Mouse (Mus musculus) CH12.LX (cell line): ENCODE results near the gene Cnot6. TPM values are rescaled to one million over a fixed set of nuclear protein-coding genes. Genes with fewer than 3 reads are reported as not detected.

Experiments
- DNase-seq: peaks from one replicate; pipeline ENCODE4 v3.0.0-alpha.2; 2013; ENCODE audit errors: extremely low read depth
- H3K27ac ChIP-seq: 2 replicates; pipeline ENCODE4 v1.5.1; 2012; ENCODE audit warnings: low read depth, mild to moderate bottlenecking, control low read depth, moderate library complexity; ENCODE audit not compliant: insufficient read depth
- H3K27me3 ChIP-seq: replicated peaks from 2 replicates; pipeline ENCODE3; 2012; ENCODE audit warnings: inconsistent platforms
- H3K36me3 ChIP-seq, 2 experiments: replicated peaks in 1 of 2; 2 replicates each; pipeline versions ENCODE3 to v1.6.1; 2012; ENCODE audit warnings: inconsistent platforms in 1 of 2, low read length in 1 of 2, mild to moderate bottlenecking in 1 of 2, mixed read lengths in 1 of 2, moderate library complexity in 1 of 2; ENCODE audit not compliant: control insufficient read depth in 1 of 2, insufficient read depth in 1 of 2
- H3K4me1 ChIP-seq, 2 experiments: 2 replicates each; pipeline ENCODE4 v1.6.1; 2012; ENCODE audit warnings: inconsistent platforms in 1 of 2, moderate library complexity in 1 of 2; ENCODE audit not compliant: insufficient read depth in 2 of 2, control insufficient read depth in 1 of 2
- H3K4me2 ChIP-seq: 2 replicates; pipeline ENCODE4 v1.6.1; 2012; ENCODE audit warnings: low read depth, mild to moderate bottlenecking, control low read depth; ENCODE audit not compliant: poor library complexity, insufficient read depth, severe bottlenecking
- H3K4me3 ChIP-seq, 3 experiments: fragments of 150-350 bp in 1 of 3; sonication (generic) in 1 of 3; replicated peaks in 1 of 3; 2 replicates each; pipeline versions ENCODE3 to v1.5.1; 2011 to 2012; ENCODE audit warnings: low read depth in 2 of 3, low read length in 2 of 3, mild to moderate bottlenecking in 2 of 3, moderate library complexity in 2 of 3, control low read depth in 1 of 3, improper control_type of control experiment in 1 of 3, inconsistent platforms in 1 of 3, mixed read lengths in 1 of 3; ENCODE audit not compliant: poor library complexity in 1 of 3
- H3K79me2 ChIP-seq: replicated peaks from 2 replicates; pipeline ENCODE4 v1.6.1; 2012; ENCODE audit warnings: mild to moderate bottlenecking, moderate library complexity; ENCODE audit not compliant: control insufficient read depth, poor library complexity, insufficient read depth, severe bottlenecking; ENCODE audit errors: extremely low read depth
- H3K9ac ChIP-seq: 2 replicates; pipeline ENCODE4 v1.6.1; 2012; ENCODE audit warnings: low read depth, mild to moderate bottlenecking, control low read depth, moderate library complexity; ENCODE audit not compliant: insufficient read depth
- H3K9me3 ChIP-seq: replicated peaks from 2 replicates; pipeline ENCODE3; 2012; ENCODE audit warnings: low read length, inconsistent platforms, mixed read lengths
- CHD1 ChIP-seq: IDR thresholded peaks from 2 replicates; pipeline ENCODE4 v1.6.1; 2012; ENCODE audit warnings: low read depth, low read length, improper control_type of control experiment, inconsistent platforms
- CTCF ChIP-seq, 2 experiments: IDR thresholded peaks in 1 of 2; conservative IDR thresholded peaks in 1 of 2; 2 replicates each; pipeline ENCODE4 v1.5.1; 2011 to 2012; ENCODE audit warnings: low read depth in 2 of 2, low read length in 2 of 2, improper control_type of control experiment in 1 of 2, inconsistent platforms in 1 of 2, mild to moderate bottlenecking in 1 of 2, moderate library complexity in 1 of 2
- E2F4 ChIP-seq: IDR thresholded peaks from 2 replicates; pipeline ENCODE4 v1.6.1; 2011; ENCODE audit warnings: low read depth, low read length, improper control_type of control experiment; ENCODE audit not compliant: insufficient replicate concordance
- ELF1 ChIP-seq: IDR thresholded peaks from 2 replicates; pipeline ENCODE4 v1.6.1; 2014; ENCODE audit warnings: low read depth, mild to moderate bottlenecking, inconsistent platforms, low read length, improper control_type of control experiment
- JUN ChIP-seq: IDR thresholded peaks from 2 replicates; pipeline ENCODE4 v1.6.1; 2011; ENCODE audit warnings: low read depth, mild to moderate bottlenecking, low read length, improper control_type of control experiment, moderate library complexity; ENCODE audit not compliant: insufficient read depth
- KAT2A ChIP-seq: IDR thresholded peaks from 2 replicates; pipeline ENCODE4 v1.6.1; 2012; ENCODE audit warnings: low read length, improper control_type of control experiment, inconsistent platforms; ENCODE audit not compliant: insufficient replicate concordance
- POLR2AphosphoS2 ChIP-seq: IDR thresholded peaks from 2 replicates; pipeline ENCODE4 v1.6.1; 2011; ENCODE audit warnings: low read depth, low read length, improper control_type of control experiment
- RCOR1 ChIP-seq: conservative IDR thresholded peaks from 2 replicates; pipeline ENCODE4 v1.6.1; 2012; ENCODE audit warnings: low read depth, mild to moderate bottlenecking, inconsistent platforms, low read length, improper control_type of control experiment
- SMC3 ChIP-seq: IDR thresholded peaks from 2 replicates; pipeline ENCODE4 v1.6.1; 2011; ENCODE audit warnings: low read depth, low read length, improper control_type of control experiment
- TCF12 ChIP-seq: IDR thresholded peaks from 2 replicates; pipeline ENCODE4 v1.6.1; 2014; ENCODE audit warnings: low read depth, mild to moderate bottlenecking, inconsistent platforms, low read length, improper control_type of control experiment
- UBTF ChIP-seq: IDR thresholded peaks from 2 replicates; pipeline ENCODE4 v1.6.1; 2012; ENCODE audit warnings: low read depth, mild to moderate bottlenecking, inconsistent platforms, low read length, improper control_type of control experiment, moderate library complexity
- ZC3H11A ChIP-seq: IDR thresholded peaks from 2 replicates; pipeline ENCODE4 v1.6.1; 2012; ENCODE audit warnings: low read depth, mild to moderate bottlenecking, inconsistent platforms, low read length, improper control_type of control experiment
- ZMIZ1 ChIP-seq: IDR thresholded peaks from 2 replicates; pipeline ENCODE4 v1.6.1; 2012; ENCODE audit warnings: low read depth, mild to moderate bottlenecking, inconsistent platforms, low read length, improper control_type of control experiment
- ZNF384 ChIP-seq: IDR thresholded peaks from 2 replicates; pipeline ENCODE4 v1.6.1; 2012; ENCODE audit warnings: low read depth, low read length, improper control_type of control experiment, inconsistent platforms
- dilution Hi-C: fragments of 300-500 bp; cut with MboI; formaldehyde crosslinking; loops from 2 replicates; pipeline ENCODE4 v1.14.3; 2020; ENCODE audit warnings: low sequenced_read_pairs; ENCODE audit not compliant: extremely low pct_unique_long_range_greater_than_20kb, extremely low pct_ligation_motif_present
- in situ Hi-C: fragments of 300-500 bp; cut with MboI; formaldehyde crosslinking; loops from 3 replicates; pipeline ENCODE4 v1.14.3; 2019; ENCODE audit warnings: low sequenced_read_pairs, low pct_ligation_motif_present, low pct_unique_long_range_greater_than_20kb, mixed read lengths
- polyA plus RNA-seq: library from polyadenylated mRNA; unstranded; fragments of >175 nt; gene quantifications from 2 replicates; pipeline ENCODE4 v1.2.1, GENCODE M21; 2012; ENCODE audit warnings: low read depth; ENCODE audit not compliant: insufficient read length
- total RNA-seq, 2 experiments: library from RNA; depleted of rRNA; stranded (reverse); fragments of 300-350 nt in 1 of 2; fragments of >200 nt in 1 of 2; gene quantifications; 2 replicates each; pipeline ENCODE4 v1.2.3; 2012 to 2014

Gene Cnot6
- total and polyA plus RNA-seq, 3 experiments: 32.4 to 90.8 (median 85.0) TPM

DNA sequence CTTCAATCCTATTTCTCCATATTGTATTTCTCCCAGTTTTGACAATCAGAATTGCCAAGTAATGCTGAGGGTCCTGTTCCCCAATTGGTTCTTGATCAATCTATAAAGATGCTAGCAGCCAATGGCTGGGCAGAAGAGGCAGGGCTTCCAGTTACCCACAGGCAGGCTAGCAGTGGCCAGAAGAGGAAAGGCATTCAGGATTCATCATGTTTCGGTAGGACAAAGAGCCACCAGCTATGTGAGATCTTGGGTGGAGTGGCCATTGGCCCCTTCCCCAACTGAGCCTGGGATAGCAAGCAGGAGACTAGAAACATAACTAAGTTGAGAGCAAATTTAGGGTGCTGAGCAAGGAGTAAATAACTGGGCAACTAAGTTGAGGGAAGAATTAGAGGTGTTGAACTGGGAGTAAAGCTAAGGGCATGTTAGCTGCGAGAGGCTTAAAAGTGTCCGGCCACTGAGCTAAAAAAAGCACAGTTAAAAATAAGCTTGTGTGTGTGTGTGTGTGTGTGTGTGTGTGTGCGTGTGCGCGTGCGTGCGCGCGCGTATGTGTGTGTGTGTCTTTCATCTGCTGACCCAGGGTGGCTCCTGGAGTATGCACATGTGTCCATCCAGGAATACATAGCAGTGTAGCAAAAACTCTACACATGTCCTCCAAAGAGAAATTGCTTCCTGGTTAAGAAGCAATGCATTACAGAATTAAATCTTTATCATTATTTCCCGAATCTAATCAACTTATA lies 28.1 kb downstream of the Cnot6 start:
- H3K4me3 ChIP-seq: no peak overlapping the region
- H3K79me2 ChIP-seq: peaks cover 22% of the 10 kb centered on the region; the same call in 1 of the 2 replicates
- H3K36me3 ChIP-seq: peaks cover 61 to 92% of the 10 kb centered on the region in 2 experiments
- no peak for TF ChIP-seq JUN
- no peak for TF ChIP-seq TCF12
- no peak for TF ChIP-seq SMC3
- no peak for TF ChIP-seq ZMIZ1
- no peak for TF ChIP-seq ELF1
- TF ChIP-seq E2F4: no peak
- TF ChIP-seq KAT2A: no peak
- TF ChIP-seq ZC3H11A: no peak
- no peak for TF ChIP-seq POLR2AphosphoS2
- TF ChIP-seq ZNF384: no peak
- TF ChIP-seq CHD1: no peak
- no peak for TF ChIP-seq UBTF
- H3K9me3 ChIP-seq: no peaks in the 10 kb centered on the region
- H3K4me1 ChIP-seq: peaks cover 0 to 11% of the 10 kb centered on the region in 2 experiments; a peak in 2 of 4 replicates
- dilution Hi-C loops (no loop called here), in situ Hi-C loops (no loop called here)
- DNase-seq: no peak
- no peak overlapping the region for H3K9ac ChIP-seq
- no peaks in the 10 kb centered on the region for H3K27me3 ChIP-seq
- H3K4me2 ChIP-seq: no peak overlapping the region
- no peak overlapping the region for H3K27ac ChIP-seq

- in situ Hi-C loops: no loop called here
- Histone ChIP-seq H3K9me3 (no peaks in the 10 kb centered on the region), H3K27ac (no peak overlapping the region), H3K4me2 (no peak overlapping the region), H3K4me1 (peaks cover 0 to 29% of the 10 kb centered on the region in 2 experiments; a peak in 2 of 4 replicates), H3K79me2 (no peaks in the 10 kb centered on the region; the same call in 1 of the 2 replicates), H3K4me3 (no peak overlapping the region), H3K36me3 (peaks cover 39 to 79% of the 10 kb centered on the region in 2 experiments), H3K27me3 (no peaks in the 10 kb centered on the region), H3K9ac (no peak overlapping the region)
- DNase-seq: no peak
- dilution Hi-C loops: no loop called here
- TF ChIP-seq RCOR1 (no peak), CTCF (conservative IDR thresholded peaks at IDR 0.05 in 1 of 2, IDR thresholded peaks at IDR 0.05 in 1 of 2; ENCODE audit: low read depth in 2 of 2, low read length in 2 of 2) (0 out of 4 replicates have a peak, but pooled peaks of 1 of the 2 experiments have one; percentile 3)
These were observed 39.1 kb downstream of the Cnot6 start for GRCm38 (mm10) chr11:49673433-49673832.
